Mouse (Mus musculus) liver, embryonic 14.5 days (tissue): ENCODE measurements around the gene Osbpl11.

Source experiments
- CTCF ChIP-seq: IDR thresholded peaks from 2 replicates; pipeline ENCODE4 v1.5.1; 2016; ENCODE audit warnings: antibody characterized with exemption, low read depth, control low read depth
- EP300 ChIP-seq: IDR thresholded peaks from 2 replicates; pipeline ENCODE4 v1.6.1; 2016; ENCODE audit warnings: antibody characterized with exemption, low read depth

- TF ChIP-seq CTCF (no peak), EP300 (no peak)
These were observed 57.2 kb downstream of the Osbpl11 start for GRCm38 (mm10) chr16:33242046-33242445.
